Mouse (Mus musculus) liver, embryonic 14.5 days (tissue): ENCODE data around the gene Agrp. TPM values are rescaled to one million over a fixed set of nuclear protein-coding genes. Genes with fewer than 3 reads are reported as not detected.

Source experiments
- ATAC-seq: fragments of 200-750 bp; cut with Nextera tagmentation; 2 replicates; pipeline ENCODE4 v1.8.0; 2017; ENCODE audit warnings: moderate number of reproducible peaks, mild to moderate bottlenecking, moderate library complexity; ENCODE audit not compliant: insufficient read depth
- DNase-seq, 3 experiments: peaks; one replicate each; pipeline ENCODE4 v3.0.0-alpha.2; 2012 to 2013; ENCODE audit warnings: low read depth in 3 of 3, low spot score in 3 of 3
- H3K27ac ChIP-seq: fragments of 300-500 bp; sonication (generic); 2 replicates; pipeline ENCODE4 v1.5.1; 2014; ENCODE audit warnings: moderate library complexity, mild to moderate bottlenecking, control low read depth, inconsistent platforms
- H3K27me3 ChIP-seq: fragments of 300-500 bp; sonication (generic); 2 replicates; pipeline ENCODE4 v1.6.1; 2014; ENCODE audit warnings: mild to moderate bottlenecking, low read length, moderate library complexity; ENCODE audit not compliant: control insufficient read depth, insufficient read depth
- H3K36me3 ChIP-seq: fragments of 300-500 bp; sonication (generic); replicated peaks from 2 replicates; pipeline ENCODE4 v1.6.1; 2014; ENCODE audit warnings: low read depth; ENCODE audit not compliant: control insufficient read depth, insufficient read depth
- H3K4me1 ChIP-seq, 2 experiments: fragments of 200-500 bp in 1 of 2; fragments of 300-500 bp in 1 of 2; sonication (generic) in 1 of 2; replicated peaks; 2 replicates each; pipeline ENCODE4 v1.6.1; 2012 to 2014; ENCODE audit warnings: antibody characterized with exemption in 1 of 2, inconsistent platforms in 1 of 2, low read length in 1 of 2; ENCODE audit not compliant: control insufficient read depth in 2 of 2, insufficient read depth in 2 of 2
- H3K4me2 ChIP-seq: fragments of 300-500 bp; sonication (generic); 2 replicates; pipeline ENCODE4 v1.6.1; 2014; ENCODE audit warnings: low read depth, mild to moderate bottlenecking, control low read depth, moderate library complexity
- H3K4me3 ChIP-seq, 2 experiments: fragments of 200-500 bp in 1 of 2; fragments of 300-500 bp in 1 of 2; sonication (generic) in 1 of 2; 2 replicates each; pipeline ENCODE4 v1.5.1; 2012 to 2014; ENCODE audit warnings: low read depth in 2 of 2, low read length in 2 of 2, mild to moderate bottlenecking in 2 of 2, control low read depth in 1 of 2, inconsistent platforms in 1 of 2, moderate library complexity in 1 of 2; ENCODE audit not compliant: insufficient read depth in 1 of 2
- H3K9ac ChIP-seq: fragments of 300-500 bp; sonication (generic); replicated peaks from 2 replicates; pipeline ENCODE4 v1.6.1; 2014; ENCODE audit warnings: mild to moderate bottlenecking, control low read depth, moderate library complexity
- H3K9me3 ChIP-seq: fragments of 300-500 bp; sonication (generic); 2 replicates; pipeline ENCODE4 v1.6.1; 2016; ENCODE audit warnings: low read length, mixed read lengths; ENCODE audit not compliant: control insufficient read depth
- CTCF ChIP-seq: IDR thresholded peaks from 2 replicates; pipeline ENCODE4 v1.5.1; 2016; ENCODE audit warnings: antibody characterized with exemption, low read depth, control low read depth
- EP300 ChIP-seq: IDR thresholded peaks from 2 replicates; pipeline ENCODE4 v1.6.1; 2016; ENCODE audit warnings: antibody characterized with exemption, low read depth
- WGBS: fragments of 180-500 bp; shearing (Covaris S2); extraction: QIAGEN DNeasy Blood & Tissue Kit; methylation state at CpG from one replicate; pipeline ENCODE4 v1.1.7; 2014; ENCODE audit not compliant: insufficient replicate concordance; 5-methylcytosine and 5-hydroxymethylcytosine counted together
- polyA plus RNA-seq, 2 experiments: library from polyadenylated mRNA; depleted of rRNA in 1 of 2; stranded (reverse) in 1 of 2; unstranded in 1 of 2; fragments of >200 nt; fragmentation: Nextera tagmentation in 1 of 2; extraction: Ambion mirVana in 1 of 2; gene quantifications; 2 replicates each; pipeline versions ENCODE4 v1.2.1 to v1.2.3; 2012 to 2014

The Agrp gene
- polyA plus RNA-seq, 2 experiments, result 0.27 TPM; not detected in 1

DNA sequence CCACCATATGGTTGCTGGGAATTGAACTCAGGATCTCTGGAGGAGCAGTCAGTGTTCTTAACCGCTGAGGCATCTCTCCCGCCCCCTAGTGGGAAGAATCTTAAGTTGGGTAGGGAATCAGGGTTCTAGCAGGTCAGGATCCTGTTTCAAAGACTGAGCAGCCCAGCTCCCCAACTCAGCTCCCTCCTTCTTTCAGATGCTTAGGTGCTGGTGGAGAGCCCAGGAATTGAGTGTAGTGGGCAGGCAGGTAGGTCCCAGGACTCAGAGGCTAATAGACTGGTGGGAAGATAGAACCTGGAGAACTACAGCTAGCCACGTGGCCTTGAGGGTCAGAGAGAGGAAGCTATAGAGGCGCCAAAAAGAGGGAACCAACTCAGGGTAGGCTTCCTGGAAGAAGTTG, 29.5 kb downstream of the Agrp start:
- 5% methylated on average over 4 of the region's 4 CpGs for WGBS
- H3K4me3 ChIP-seq, result no peak overlapping the region
- H3K9ac ChIP-seq, result no peak overlapping the region
- H3K36me3 ChIP-seq, result no peaks in the 10 kb centered on the region
- H3K27ac ChIP-seq, result no peak overlapping the region
- no peaks in the 10 kb centered on the region for H3K27me3 ChIP-seq
- H3K9me3 ChIP-seq, result no peaks in the 10 kb centered on the region
- no peak for ATAC-seq
- peak; percentile 83 for TF ChIP-seq CTCF
- no peak for TF ChIP-seq EP300
- peaks cover 41 to 58% of the 10 kb centered on the region in 2 experiments for H3K4me1 ChIP-seq
- peak; percentile 51 to 62 (median 59) for DNase-seq
- peak overlapping the region; percentile 99; the same call in 1 of the 2 replicates for H3K4me2 ChIP-seq

DNA sequence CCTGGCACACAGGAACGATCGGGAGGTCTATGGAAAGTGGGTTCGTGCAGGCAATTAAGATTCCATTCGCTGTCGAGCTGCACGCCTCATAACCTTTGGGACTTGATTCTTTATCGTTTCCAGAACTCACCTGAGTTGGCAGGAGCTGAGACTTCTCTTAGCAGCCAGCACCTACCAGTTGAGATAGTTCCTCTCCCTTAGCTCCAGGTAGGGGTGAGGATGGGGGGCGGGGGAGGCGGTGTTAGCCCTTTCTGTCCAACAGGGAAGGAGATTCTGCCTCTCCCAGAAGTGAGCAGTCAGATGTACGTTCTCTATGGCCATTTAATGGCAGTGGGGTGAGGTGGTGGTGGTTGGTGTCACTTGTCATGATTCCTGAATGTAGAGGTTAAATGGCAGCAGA, 30.1 kb downstream of the Agrp start:
- Histone ChIP-seq H3K9ac (peak overlapping the region; percentile 85), H3K9me3 (no peaks in the 10 kb centered on the region), H3K4me1 (peaks cover 41 to 56% of the 10 kb centered on the region in 2 experiments), H3K27ac (no peak overlapping the region; the same call in 1 of the 2 replicates), H3K36me3 (no peaks in the 10 kb centered on the region), H3K27me3 (no peaks in the 10 kb centered on the region), H3K4me2 (peak overlapping the region; percentile 99), H3K4me3 (peak overlapping the region; percentile 67 to 82)
- TF ChIP-seq EP300, result no peak
- 5% methylated on average over 10 of the region's 10 CpGs for WGBS
- DNase-seq (no peak), ATAC-seq (no peak)

DNA sequence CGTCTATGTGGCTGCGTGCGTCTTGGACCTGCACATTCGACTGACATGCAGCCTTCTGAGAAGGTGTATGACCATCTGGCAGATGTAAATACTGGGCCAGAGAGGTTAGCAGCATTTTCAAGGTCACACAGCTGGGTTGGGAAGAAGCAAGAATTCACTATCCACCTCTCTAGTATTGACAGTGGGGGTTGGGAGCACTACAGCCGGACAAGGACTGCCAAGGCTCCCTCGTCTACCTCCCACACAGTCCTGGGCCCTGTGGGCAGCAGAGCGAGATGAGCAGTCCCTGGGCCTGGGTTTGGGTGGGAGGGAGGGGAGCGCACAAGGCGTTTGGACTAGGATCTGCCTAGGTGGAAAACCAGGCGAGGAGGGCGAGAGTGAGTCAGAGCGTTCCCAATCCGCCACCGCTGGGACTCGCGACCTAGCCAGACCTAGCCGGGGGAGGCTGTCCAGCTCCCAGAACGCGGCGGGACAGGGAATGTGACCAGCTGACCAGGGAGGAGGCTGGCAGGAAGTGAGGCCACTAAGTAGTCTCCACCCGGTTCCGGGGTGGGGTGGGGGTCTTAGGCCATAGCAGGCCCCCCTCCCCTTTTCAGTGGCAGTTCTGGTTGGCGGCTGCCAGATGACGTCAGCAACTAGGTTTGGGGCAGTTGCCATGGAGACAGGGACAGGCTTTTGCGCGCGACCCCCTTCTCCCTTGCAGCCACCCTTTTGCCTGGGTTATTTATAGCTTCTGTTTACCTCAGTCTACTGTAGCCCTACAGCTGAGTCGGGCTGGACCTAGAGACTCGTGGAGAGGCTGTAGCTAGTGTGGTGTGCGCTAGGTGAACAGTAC, 30.8 kb downstream of the Agrp start:
- peaks cover 41 to 55% of the 10 kb centered on the region in 2 experiments for H3K4me1 ChIP-seq
- ATAC-seq, result peak; percentile 21; the same call in 1 of the 2 replicates
- H3K4me2 ChIP-seq, result peak overlapping the region; percentile 99
- peak; percentile 49 to 62 (median 55) for DNase-seq
- WGBS, result under 1% methylated on average over 30 of the region's 30 CpGs
- no peaks in the 10 kb centered on the region for H3K9me3 ChIP-seq
- no peaks in the 10 kb centered on the region for H3K27me3 ChIP-seq
- no peak overlapping the region for H3K27ac ChIP-seq
- peak overlapping the region; percentile 85 for H3K9ac ChIP-seq
- H3K4me3 ChIP-seq, result peak overlapping the region; percentile 67 to 82
- no peaks in the 10 kb centered on the region for H3K36me3 ChIP-seq
- no peak for TF ChIP-seq EP300
- TF ChIP-seq CTCF, result no peak

DNA sequence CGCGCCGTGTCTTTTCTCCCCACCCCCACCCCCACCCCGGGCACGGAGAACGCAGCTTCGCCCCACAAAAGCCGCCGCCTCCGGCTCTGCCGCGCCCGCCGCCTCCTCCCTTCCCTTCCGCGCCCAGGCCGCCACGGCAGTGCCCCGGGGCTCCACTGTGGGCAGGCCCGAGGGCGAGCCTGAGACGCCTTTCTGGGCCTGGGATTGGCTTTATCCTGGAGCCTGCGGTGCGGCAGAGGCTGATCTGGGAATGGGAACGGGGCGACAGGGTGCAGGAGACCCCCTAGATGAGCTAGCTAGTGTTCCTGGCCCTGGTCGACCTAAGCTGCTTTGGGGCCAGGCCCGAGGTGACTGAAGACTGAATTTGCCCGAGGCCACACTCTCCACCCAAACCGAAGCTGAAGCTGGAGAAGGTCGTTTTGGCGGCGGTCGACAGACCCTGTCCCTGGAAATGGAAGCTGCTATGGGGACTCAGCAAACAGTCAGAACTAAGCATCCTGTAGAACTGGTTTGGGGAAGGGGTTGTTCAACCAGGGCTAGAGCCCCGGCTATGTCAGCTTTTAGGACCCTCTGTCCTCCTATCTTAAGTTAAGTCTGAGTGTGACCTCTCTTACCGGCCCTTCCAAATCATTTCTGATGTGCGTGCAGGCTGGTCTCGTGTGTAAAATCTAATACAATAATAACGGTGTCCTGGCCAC, 31.6 kb downstream of the Agrp start:
- ATAC-seq (peak; percentile 60), DNase-seq (no peak)
- peak overlapping the region; percentile 99 for H3K4me2 ChIP-seq
- peak overlapping the region; percentile 67 to 82 for H3K4me3 ChIP-seq
- H3K4me1 ChIP-seq, result peaks cover 38 to 47% of the 10 kb centered on the region in 2 experiments
- no peak for TF ChIP-seq CTCF
- no peak for TF ChIP-seq EP300
- under 1% methylated on average over 39 of the region's 39 CpGs for WGBS
- H3K9ac ChIP-seq, result peak overlapping the region; percentile 85
- H3K9me3 ChIP-seq, result no peaks in the 10 kb centered on the region
- H3K27me3 ChIP-seq, result no peaks in the 10 kb centered on the region
- no peaks in the 10 kb centered on the region for H3K36me3 ChIP-seq
- H3K27ac ChIP-seq, result peak overlapping the region; percentile 57
